Mouse (Mus musculus) midbrain, embryonic 13.5 days (tissue): Measurements from ENCODE around the gene Slc30a7. TPM values are rescaled to one million over a fixed set of nuclear protein-coding genes. Genes with fewer than 3 reads are reported as not detected.

Source experiments
- ATAC-seq: fragments of 200-750 bp; cut with Nextera tagmentation; 2 replicates; pipeline ENCODE4 v1.8.0; 2017; ENCODE audit warnings: mild to moderate bottlenecking, moderate TSS enrichment, moderate library complexity
- H3K27ac ChIP-seq: fragments of 300-500 bp; sonication (generic); 2 replicates; pipeline ENCODE4 v1.5.1; 2015; ENCODE audit warnings: inconsistent platforms, mild to moderate bottlenecking, moderate library complexity
- H3K27me3 ChIP-seq: fragments of 300-500 bp; sonication (generic); 2 replicates; pipeline ENCODE4 v1.6.1; 2015; ENCODE audit warnings: mild to moderate bottlenecking, inconsistent platforms
- H3K36me3 ChIP-seq: fragments of 300-500 bp; sonication (generic); 2 replicates; pipeline ENCODE4 v1.6.1; 2015; ENCODE audit warnings: mild to moderate bottlenecking, inconsistent platforms
- H3K4me1 ChIP-seq: fragments of 300-500 bp; sonication (generic); replicated peaks from 2 replicates; pipeline ENCODE4 v1.6.1; 2015; ENCODE audit warnings: inconsistent platforms
- H3K4me2 ChIP-seq: fragments of 300-500 bp; sonication (generic); replicated peaks from 2 replicates; pipeline ENCODE4 v1.6.1; 2015; ENCODE audit warnings: moderate library complexity, mild to moderate bottlenecking, inconsistent platforms
- H3K4me3 ChIP-seq: fragments of 300-500 bp; sonication (generic); replicated peaks from 2 replicates; pipeline ENCODE4 v1.5.1; 2015; ENCODE audit warnings: mild to moderate bottlenecking, inconsistent platforms
- H3K9ac ChIP-seq: fragments of 300-500 bp; sonication (generic); replicated peaks from 2 replicates; pipeline ENCODE4 v1.6.1; 2015; ENCODE audit warnings: mild to moderate bottlenecking, inconsistent platforms
- H3K9me3 ChIP-seq: fragments of 300-500 bp; sonication (generic); 2 replicates; pipeline ENCODE4 v1.6.1; 2016; ENCODE audit warnings: mild to moderate bottlenecking, inconsistent platforms
- WGBS: fragments of 180-500 bp; shearing (Covaris S2); methylation state at CpG from one replicate; pipeline ENCODE4 v1.1.7; 2015; 5-methylcytosine and 5-hydroxymethylcytosine counted together
- polyA plus RNA-seq: library from polyadenylated mRNA; unstranded; fragments of >200 nt; fragmentation: Nextera tagmentation; extraction: Ambion mirVana; gene quantifications from 2 replicates; pipeline ENCODE4 v1.2.1, GENCODE M21; 2015

The Slc30a7 gene
- polyA plus RNA-seq: 17.0 and 17.6 TPM in 2 replicates

DNA sequence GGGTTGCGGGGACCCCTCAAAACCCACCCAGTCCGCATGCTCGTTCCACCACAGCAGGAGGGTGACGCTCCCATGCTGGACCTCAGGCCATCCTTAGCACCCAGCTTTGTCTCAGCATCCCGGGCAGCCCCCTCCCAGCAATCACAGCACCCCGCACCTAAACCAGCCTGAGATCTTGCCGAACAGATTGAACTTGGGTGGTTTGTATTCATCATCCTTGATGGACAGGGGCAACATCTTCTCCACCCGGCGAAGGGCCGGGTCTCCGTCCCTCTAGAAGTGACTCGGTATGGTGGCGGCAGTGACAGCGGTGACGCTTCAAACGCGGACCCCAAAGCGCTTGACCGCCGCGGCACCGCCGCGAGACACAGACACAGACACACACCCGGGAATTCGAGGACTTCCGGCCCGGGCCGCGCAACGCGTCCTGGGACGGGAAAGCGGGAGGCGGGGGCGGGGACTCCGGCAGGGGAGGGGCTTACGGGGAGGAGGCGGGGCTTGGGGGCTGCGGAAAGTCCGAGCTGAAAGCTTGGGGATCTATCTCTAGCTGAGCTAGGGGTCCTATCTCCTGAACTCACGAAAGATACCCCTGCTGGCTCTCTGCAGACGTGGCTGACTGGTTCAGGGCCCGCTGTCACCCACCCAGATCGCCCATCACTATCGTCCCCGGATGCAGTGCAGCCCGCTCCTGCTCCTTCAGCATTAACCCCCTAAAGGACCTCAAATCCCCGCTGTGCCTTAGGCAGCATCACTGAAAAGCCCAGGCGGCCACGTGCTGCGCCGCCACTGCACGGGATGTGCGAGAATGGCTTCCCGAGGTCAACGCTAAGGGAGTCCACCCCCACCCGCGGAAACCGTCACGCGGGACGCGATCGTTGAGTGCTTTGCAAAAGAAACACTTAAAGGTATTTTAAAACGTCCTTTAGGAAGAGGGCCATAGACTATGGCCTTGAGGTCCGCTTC lies at the start of gene Slc30a7, which contains the start of gene Extl2:
Gene Slc30a7 (minus strand): TSS at position 429 of the 963 bp plus-strand sequence.
Gene Extl2 (plus strand): TSS at position 485 of the 963 bp plus-strand sequence.
- under 1% methylated on average over 67 of the region's 67 CpGs for WGBS
- Histone ChIP-seq H3K9me3 (no peaks in the 10 kb centered on the region), H3K4me3 (peak within 1 kb of the TSS; percentile 80), H3K4me1 (peaks cover 40% of the 10 kb centered on the region), H3K27ac (peak within 1 kb of the TSS; percentile 88), H3K36me3 (peaks cover 15% of the 10 kb centered on the region; the same call in 1 of the 2 replicates), H3K4me2 (peak within 1 kb of the TSS; percentile 80), H3K9ac (peak within 1 kb of the TSS; percentile 88), H3K27me3 (no peaks in the 10 kb centered on the region)
- ATAC-seq: peak; percentile 94

DNA sequence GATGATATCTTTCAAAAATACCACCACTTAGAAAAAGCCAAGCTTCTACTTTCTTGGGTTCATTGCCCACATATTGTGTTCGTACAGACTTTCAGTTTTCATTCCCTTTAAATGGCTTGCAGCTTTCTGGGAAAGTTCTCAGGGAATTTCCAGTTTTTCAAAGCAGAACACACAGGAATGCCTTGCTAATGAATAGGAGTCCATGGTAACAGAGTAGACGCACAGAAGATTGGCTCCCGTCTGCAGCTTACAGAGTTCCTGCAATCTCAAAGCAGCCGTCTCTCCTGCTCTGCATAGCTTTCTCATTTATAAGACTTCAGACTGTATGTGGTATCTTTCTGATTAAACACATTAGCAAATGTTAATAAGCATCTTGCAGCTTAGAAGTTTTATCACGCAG lies 39.8 kb upstream of the Slc30a7 start:
- no peaks in the 10 kb centered on the region for H3K36me3 ChIP-seq
- ATAC-seq: 0 out of 2 replicates have a peak, but pooled peaks have one; percentile 58
- H3K27me3 ChIP-seq: no peaks in the 10 kb centered on the region
- H3K9me3 ChIP-seq: no peaks in the 10 kb centered on the region
- no peak overlapping the region for H3K4me3 ChIP-seq
- peak overlapping the region; percentile 51; the same call in 1 of the 2 replicates for H3K27ac ChIP-seq
- H3K4me1 ChIP-seq: 0 out of 2 replicates have a peak, but pooled peaks cover 6% of the 10 kb centered on the region
- no peak overlapping the region for H3K9ac ChIP-seq
- H3K4me2 ChIP-seq: no peak overlapping the region
- WGBS: 24% methylated on average over 5 of the region's 5 CpGs

DNA sequence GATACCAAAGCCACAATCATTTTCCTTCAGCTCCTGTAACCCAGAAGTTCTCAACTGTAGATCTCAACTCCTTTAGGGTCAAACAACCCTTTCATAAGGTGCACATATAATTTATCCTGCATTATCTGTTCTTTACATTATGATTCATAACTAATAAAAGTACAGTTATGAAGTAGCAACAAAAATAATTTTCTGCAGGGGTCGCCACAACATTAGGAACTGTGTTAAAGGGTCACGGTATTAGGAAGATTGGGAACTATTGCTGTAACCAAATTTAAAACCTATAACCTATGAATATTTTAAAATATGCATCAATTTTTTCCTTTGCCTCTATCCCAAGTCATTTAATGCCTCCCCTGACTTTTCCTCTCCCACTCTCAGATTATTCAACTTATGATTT lies 38.8 kb upstream of the Slc30a7 start:
- Histone ChIP-seq H3K27ac (no peak overlapping the region), H3K9ac (no peak overlapping the region), H3K4me2 (no peak overlapping the region), H3K36me3 (no peaks in the 10 kb centered on the region), H3K4me3 (no peak overlapping the region), H3K4me1 (0 out of 2 replicates have a peak, but pooled peaks cover 6% of the 10 kb centered on the region), H3K27me3 (no peaks in the 10 kb centered on the region), H3K9me3 (no peaks in the 10 kb centered on the region)
- 88% methylated on average over 2 of the region's 2 CpGs for WGBS
- no peak for ATAC-seq

DNA sequence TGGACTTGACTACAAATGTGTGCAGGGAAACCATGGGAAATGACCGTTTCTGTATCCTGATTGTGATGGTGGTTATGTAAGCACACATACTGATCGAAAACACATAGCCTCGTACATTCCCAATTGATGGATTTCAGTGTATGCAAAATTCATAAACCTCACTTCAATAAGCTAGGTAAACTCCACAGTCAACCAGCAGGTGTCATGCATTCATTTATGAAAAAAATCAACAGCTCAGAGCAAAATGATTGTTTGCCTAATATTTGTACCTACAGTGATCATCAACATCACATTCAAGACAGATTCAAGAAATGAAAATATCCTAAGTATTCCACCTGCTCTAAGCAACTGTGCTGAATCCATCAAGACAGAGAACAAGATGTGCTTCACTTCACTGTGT lies 33.6 kb upstream of the Slc30a7 start:
- ATAC-seq: no peak
- Histone ChIP-seq H3K4me1 (no peaks in the 10 kb centered on the region), H3K9me3 (no peaks in the 10 kb centered on the region), H3K27me3 (no peaks in the 10 kb centered on the region), H3K36me3 (no peaks in the 10 kb centered on the region), H3K27ac (no peak overlapping the region), H3K4me2 (no peak overlapping the region), H3K9ac (no peak overlapping the region), H3K4me3 (no peak overlapping the region)
- 83% methylated on average over 3 of the region's 3 CpGs for WGBS

DNA sequence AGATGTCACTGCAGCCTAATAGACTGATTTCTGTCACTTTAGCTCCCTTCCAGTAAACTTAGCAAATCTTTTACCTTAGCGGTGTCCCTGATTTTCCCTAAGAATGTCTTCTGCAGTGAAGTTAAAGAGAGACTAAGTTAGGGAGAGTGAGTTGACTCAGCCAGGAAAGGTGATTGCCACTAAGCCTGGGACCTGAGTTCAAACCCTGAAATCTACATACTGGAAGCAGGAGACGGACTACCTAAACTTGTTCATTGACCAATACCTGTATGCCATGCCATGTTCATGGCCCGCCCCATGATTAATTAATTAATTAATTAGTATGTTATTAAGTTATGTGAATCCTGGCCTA lies 26.6 kb upstream of the Slc30a7 start:
- WGBS: 66% methylated on average over 3 of the region's 3 CpGs
- no peak overlapping the region for H3K4me3 ChIP-seq
- H3K9me3 ChIP-seq: no peaks in the 10 kb centered on the region
- no peak overlapping the region for H3K9ac ChIP-seq
- H3K4me2 ChIP-seq: no peak overlapping the region
- ATAC-seq: peak; percentile 58
- H3K27ac ChIP-seq: no peak overlapping the region
- no peaks in the 10 kb centered on the region for H3K27me3 ChIP-seq
- no peaks in the 10 kb centered on the region for H3K4me1 ChIP-seq
- H3K36me3 ChIP-seq: no peaks in the 10 kb centered on the region

DNA sequence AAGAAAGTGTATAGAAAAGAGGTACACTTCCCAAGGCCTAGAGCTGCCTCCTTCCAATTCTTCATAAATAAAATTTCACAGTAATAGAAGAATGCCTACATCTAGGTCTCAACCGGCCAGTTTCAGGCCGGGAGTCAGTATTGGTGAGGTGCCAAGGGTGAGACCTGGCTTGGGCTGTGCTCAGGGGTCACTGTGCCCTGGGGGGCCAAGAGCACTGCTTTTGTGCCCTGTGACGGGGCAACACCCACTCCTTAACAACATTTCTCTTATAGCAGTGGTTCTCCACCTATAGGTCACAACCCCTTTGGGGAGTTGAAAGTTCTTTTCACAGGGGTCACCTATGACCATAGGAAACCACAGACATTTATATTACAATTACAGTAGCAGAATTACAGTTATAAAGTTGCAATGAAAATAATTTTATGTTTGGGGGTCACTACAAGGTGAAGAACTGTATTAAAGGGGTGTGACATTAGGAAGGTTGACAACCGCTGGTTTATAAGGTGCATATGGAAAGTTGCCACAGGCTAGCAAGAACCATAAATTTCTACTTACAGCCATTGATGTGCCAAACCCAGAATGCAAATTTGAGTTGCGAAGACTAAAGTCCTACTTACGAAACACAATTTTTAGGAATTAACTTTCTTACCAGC lies 26.1 kb upstream of the Slc30a7 start:
- Histone ChIP-seq H3K27ac (no peak overlapping the region), H3K27me3 (no peaks in the 10 kb centered on the region), H3K4me2 (no peak overlapping the region), H3K4me1 (no peaks in the 10 kb centered on the region), H3K9me3 (no peaks in the 10 kb centered on the region), H3K36me3 (no peaks in the 10 kb centered on the region), H3K9ac (no peak overlapping the region), H3K4me3 (no peak overlapping the region)
- WGBS: 56% methylated on average over 6 of the region's 6 CpGs
- peak; percentile 34 for ATAC-seq

DNA sequence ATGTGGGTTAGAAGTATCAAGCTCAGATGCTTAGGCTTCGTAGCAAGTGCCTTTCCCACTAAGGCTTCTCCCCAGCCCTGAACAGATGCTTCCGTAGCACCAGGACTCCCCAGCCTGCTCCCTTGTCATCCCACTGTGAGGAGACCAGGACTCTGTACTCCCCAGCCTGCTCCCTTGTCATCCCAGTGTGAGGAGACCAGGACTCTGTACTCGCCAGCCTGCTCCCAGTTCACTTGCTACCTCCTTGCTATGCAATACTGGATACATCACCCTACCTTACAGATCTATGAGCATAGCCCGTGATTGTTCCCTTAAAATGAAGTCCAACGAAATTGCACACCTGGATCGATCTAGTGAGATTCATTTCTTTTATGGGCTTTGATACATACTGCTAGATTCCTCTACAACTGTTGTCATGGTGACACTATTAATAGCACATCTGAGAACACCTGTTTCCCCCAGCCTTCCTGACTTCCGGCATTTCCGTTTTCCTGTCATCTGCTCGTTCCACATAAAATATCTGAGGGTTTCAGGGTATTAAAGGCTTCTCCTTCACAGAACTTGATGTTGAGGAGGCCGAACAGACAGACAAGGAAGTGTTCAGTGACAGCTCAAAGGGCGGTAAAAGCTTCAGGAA lies 23.1 kb upstream of the Slc30a7 start:
- Histone ChIP-seq H3K4me2 (no peak overlapping the region), H3K4me3 (no peak overlapping the region), H3K36me3 (peaks cover 11% of the 10 kb centered on the region), H3K27me3 (no peaks in the 10 kb centered on the region), H3K9ac (no peak overlapping the region), H3K27ac (no peak overlapping the region), H3K4me1 (no peaks in the 10 kb centered on the region), H3K9me3 (no peaks in the 10 kb centered on the region)
- 75% methylated on average over 11 of the region's 11 CpGs for WGBS
- no peak for ATAC-seq

DNA sequence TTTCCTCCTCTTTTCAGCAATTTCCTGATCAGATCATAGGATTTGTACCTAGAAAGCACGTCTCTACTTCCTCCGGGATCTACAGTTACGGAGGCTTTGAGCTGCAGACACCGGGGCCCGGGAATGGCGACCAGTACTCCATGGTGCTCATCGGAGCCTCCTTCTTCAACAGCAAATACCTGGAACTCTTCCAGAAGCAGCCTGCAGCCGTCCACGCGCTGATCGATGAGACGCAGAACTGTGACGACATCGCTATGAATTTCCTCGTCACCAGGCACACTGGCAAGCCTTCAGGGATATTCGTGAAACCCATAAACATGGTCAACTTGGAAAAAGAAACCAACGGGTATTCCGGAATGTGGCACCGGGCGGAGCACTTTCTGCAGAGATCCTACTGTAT lies 19.8 kb upstream of the Slc30a7 start:
- Histone ChIP-seq H3K4me2 (no peak overlapping the region), H3K4me1 (peaks cover 4% of the 10 kb centered on the region), H3K9ac (no peak overlapping the region), H3K27ac (no peak overlapping the region), H3K36me3 (peaks cover 17% of the 10 kb centered on the region), H3K4me3 (no peak overlapping the region), H3K27me3 (no peaks in the 10 kb centered on the region), H3K9me3 (no peaks in the 10 kb centered on the region)
- WGBS: 93% methylated on average over 20 of the region's 20 CpGs
- ATAC-seq: no peak

DNA sequence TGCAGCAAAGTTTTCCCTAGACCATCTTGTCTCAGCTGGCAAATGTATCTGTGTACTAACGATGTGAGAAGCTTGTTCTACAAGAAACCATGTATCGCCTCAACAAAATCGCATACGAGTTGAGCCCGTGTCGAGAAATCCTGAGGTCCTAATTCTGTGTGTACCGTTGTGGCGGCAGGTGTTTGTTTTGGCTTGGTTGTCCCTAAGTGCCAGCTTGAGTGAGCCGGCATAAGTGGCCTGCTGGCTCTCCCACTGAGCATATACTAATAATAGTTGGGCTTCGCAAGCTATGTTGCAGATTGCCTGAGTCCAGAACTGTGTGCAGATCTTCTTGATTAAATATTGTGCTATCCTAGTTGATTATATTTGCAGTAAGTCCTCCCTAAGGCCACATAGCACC lies 18.5 kb upstream of the Slc30a7 start:
- Histone ChIP-seq H3K4me3 (no peak overlapping the region), H3K27ac (no peak overlapping the region), H3K27me3 (no peaks in the 10 kb centered on the region), H3K4me1 (peaks cover 4% of the 10 kb centered on the region), H3K36me3 (peaks cover 17% of the 10 kb centered on the region), H3K4me2 (no peak overlapping the region), H3K9ac (no peak overlapping the region), H3K9me3 (no peaks in the 10 kb centered on the region)
- ATAC-seq: no peak
- 85% methylated on average over 10 of the region's 10 CpGs for WGBS

DNA sequence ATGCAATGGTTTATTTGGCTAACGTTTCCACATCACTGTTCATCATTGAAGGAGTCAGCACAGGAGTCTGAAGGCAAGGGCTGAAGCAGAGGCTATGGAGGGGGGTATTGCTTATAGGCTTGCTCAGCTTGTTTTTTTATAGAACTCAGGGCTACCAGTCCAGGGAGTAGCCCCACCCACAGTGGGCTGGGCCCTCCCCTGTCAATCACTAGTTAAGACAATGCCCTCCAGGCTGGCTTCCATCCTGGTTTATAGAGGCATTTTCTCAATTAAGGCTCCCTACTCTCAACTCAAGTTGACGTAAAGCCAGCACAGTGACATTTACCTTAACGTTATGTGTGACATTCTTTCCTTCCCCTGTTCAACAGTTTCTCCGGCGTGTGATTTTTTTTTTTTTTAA lies 17.5 kb upstream of the Slc30a7 start:
- Histone ChIP-seq H3K27ac (no peak overlapping the region), H3K4me3 (no peak overlapping the region), H3K36me3 (peaks cover 17% of the 10 kb centered on the region), H3K27me3 (no peaks in the 10 kb centered on the region), H3K4me2 (no peak overlapping the region), H3K9ac (no peak overlapping the region), H3K9me3 (no peaks in the 10 kb centered on the region), H3K4me1 (peaks cover 4% of the 10 kb centered on the region)
- 85% methylated on average over 5 of the region's 5 CpGs for WGBS
- ATAC-seq: no peak

DNA sequence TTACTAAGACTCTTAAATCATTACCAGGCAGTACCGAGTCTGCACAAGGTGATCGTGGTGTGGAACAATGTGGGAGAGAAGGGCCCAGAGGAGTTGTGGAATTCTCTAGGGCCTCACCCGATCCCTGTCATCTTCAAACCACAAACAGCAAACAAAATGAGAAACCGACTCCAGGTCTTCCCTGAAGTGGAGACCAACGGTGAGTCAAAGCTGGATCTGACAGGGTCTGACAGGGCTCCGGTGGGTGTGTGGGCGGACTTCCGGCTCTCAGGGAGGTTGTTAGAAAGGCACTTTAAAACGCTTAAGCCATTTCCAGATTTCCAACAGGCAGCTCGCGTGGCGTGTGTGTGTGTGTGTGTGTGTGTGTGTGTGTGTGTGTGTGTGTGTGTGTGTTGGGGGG lies 17.0 kb upstream of the Slc30a7 start:
- Histone ChIP-seq H3K9ac (no peak overlapping the region), H3K4me3 (no peak overlapping the region), H3K4me1 (peaks cover 4% of the 10 kb centered on the region), H3K36me3 (peaks cover 17% of the 10 kb centered on the region), H3K4me2 (no peak overlapping the region), H3K27me3 (no peaks in the 10 kb centered on the region), H3K9me3 (no peaks in the 10 kb centered on the region), H3K27ac (no peak overlapping the region)
- 93% methylated on average over 12 of the region's 12 CpGs for WGBS
- ATAC-seq: no peak

DNA sequence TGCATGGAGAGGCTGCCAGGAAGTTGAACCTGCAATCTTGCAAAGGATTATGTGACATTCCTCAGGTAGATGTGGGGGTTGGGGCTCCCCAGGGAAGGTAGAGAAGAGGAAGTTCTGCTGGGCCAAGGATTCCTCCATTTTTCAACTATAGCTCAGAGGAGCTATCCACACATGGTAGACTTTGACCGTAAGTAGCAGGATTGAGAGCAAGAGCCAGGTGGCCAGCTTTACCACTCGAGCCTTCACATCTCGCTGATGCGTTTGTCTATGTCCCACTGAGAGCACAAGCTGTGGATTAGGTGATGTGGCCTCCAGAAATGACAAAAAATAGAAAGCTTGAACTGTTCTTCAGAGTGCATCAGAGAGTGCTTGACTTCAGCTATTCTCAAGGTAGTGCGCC lies 11.9 kb upstream of the Slc30a7 start:
- no peak overlapping the region for H3K9ac ChIP-seq
- ATAC-seq: no peak
- no peak overlapping the region for H3K4me3 ChIP-seq
- H3K9me3 ChIP-seq: no peaks in the 10 kb centered on the region
- no peaks in the 10 kb centered on the region for H3K27me3 ChIP-seq
- H3K4me2 ChIP-seq: no peak overlapping the region
- 90% methylated on average over 5 of the region's 5 CpGs for WGBS
- H3K36me3 ChIP-seq: peaks cover 4% of the 10 kb centered on the region; the same call in 1 of the 2 replicates
- no peak overlapping the region for H3K27ac ChIP-seq
- H3K4me1 ChIP-seq: peaks cover 4% of the 10 kb centered on the region
